Mouse (Mus musculus) thymus, adult 2 months (tissue): ENCODE results near the gene Uba52.

Experiments used
- CTCF ChIP-seq: fragments of 200-500 bp; IDR thresholded peaks from 2 replicates; pipeline ENCODE4 v1.5.1; 2012; ENCODE audit warnings: mild to moderate bottlenecking, control low read depth, low read length, moderate library complexity, borderline replicate concordance; ENCODE audit not compliant: control insufficient read depth, poor library complexity, insufficient read depth; ENCODE audit errors: extremely low read depth
- POLR2A ChIP-seq: fragments of 200-500 bp; IDR thresholded peaks from 2 replicates; pipeline ENCODE4 v1.6.1; 2012; ENCODE audit warnings: mild to moderate bottlenecking, low read length, control low read depth, moderate library complexity; ENCODE audit not compliant: control insufficient read depth, poor library complexity, insufficient read depth; ENCODE audit errors: extremely low read depth

DNA sequence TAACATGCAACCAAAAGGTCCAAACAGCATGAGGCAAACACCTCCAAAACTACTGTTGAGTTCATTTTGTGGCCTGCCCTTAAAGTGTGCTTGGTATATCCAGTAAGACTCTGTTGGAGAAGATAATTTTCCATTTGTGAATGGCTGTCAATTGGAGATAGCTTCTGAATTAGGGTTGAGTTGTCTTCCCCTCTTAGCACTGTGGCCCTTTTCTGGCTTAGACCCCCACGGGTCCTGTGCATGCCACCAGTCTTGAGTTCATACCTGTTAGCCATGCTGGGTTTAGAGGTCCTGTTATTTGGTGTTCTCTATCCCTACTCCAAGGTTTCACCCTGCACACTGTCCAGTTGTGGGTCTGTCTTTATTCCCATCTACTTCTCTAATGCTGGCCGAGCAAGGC lies 1.2 kb upstream of the Uba52 start:
- TF ChIP-seq CTCF (no peak), POLR2A (no peak)
